Mouse (Mus musculus) retina, adult 2 months (tissue): Measurements from ENCODE around the gene Ranbp10.
A peak's percentile ranks its signal among the peaks of the same experiment; 100 is the strongest.

ENCODE experiments used
- DNase-seq: peaks from one replicate; pipeline ENCODE4 v3.0.0-alpha.2; 2012; ENCODE audit warnings: low read depth, low spot score

Ranbp10 gene

DNA sequence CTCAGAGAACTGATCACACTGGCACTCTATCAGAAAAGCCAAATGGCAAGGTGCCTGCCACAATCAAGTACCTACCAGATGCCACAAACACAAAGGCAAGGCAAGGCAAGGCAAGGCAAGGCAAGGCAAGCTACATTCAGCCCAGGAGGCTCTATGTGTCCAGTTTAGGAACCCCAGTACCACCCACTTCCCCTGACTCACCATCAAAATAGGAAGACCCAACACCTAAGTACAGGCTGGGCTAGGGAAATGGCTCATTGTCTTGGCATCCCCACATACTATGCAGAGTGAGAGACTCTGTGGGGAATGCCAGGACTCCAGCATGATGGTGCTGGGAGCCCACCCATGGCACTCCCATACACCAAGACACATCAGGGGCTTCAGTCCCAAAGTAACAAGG lies 37.5 kb downstream of the Ranbp10 start:
- DNase-seq: no peak

DNA sequence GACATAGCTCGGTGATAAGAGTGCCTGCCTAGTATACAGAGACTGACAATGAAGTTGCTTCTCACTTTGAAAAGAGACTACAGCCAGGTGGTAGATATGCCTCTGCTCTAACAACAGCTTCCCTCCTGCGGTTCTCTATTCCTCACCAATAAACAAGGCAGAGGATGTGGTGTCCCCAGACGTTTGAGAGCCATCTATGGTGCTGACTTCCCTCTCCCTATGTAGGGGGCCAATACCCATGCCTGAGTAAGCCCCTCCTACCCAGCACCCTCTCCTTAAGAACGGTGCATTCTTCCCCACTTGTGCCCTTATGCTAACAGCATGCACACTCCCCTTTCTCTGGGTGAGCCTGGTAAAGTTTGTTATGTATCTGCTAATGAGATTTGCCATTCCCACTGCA lies 38.2 kb downstream of the Ranbp10 start:
- DNase-seq: no peak

DNA sequence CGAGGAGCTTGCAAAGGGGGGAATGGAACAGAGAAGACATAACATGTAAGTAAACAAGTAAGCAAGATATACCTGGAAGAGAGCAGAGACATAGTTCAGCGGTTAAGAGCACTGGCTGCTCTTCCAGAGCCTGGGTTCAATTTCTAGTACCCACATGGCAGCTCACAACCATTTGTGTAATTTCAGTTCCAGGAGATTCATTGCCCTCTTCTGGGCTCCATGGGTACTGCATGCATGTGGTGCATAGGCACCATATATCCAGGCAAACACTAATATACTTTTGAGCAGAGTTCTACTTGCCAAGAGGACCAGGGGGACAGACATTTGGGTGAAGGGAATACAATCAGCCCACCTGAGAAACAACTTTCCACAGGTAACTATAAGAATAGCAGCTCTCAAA lies 38.9 kb downstream of the Ranbp10 start:
- DNase-seq: peak; percentile 23

DNA sequence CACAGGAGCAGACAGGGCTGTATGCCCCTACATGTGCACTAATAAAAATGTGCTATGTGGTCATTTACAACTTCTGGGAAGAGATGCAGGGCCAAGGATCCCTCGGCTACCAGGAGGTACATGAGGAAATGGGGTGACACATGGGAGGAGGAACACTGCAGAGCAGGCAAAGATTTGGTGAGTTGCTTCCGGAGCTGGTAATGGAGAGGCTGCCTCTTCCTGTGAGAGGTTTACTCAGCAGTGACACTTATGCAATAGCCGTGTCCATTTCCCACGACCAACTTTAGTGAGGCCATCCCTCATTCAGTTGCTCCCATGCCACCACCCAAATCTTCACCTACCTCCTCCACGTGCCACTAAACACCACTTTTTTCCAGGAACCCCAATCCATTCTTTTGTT lies 46.9 kb downstream of the Ranbp10 start:
- DNase-seq: no peak

DNA sequence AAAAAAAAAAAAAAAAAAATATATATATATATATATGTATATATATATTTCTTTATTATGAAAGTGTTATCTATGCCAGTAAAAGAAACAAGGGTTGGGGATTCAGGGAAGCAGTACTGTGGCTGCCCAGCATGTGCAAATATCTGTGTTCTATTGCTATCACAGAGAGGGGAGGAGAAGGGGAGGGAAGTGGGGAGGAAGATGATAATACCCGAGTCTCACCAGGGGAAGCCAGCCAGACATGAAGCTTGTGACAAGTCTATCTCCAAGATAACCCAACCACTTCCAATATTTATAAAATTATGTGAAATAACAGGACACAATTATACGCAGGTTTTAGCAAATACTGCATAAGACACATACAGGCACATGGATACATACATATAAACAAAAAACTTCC lies 49.3 kb downstream of the Ranbp10 start:
- DNase-seq: no peak

DNA sequence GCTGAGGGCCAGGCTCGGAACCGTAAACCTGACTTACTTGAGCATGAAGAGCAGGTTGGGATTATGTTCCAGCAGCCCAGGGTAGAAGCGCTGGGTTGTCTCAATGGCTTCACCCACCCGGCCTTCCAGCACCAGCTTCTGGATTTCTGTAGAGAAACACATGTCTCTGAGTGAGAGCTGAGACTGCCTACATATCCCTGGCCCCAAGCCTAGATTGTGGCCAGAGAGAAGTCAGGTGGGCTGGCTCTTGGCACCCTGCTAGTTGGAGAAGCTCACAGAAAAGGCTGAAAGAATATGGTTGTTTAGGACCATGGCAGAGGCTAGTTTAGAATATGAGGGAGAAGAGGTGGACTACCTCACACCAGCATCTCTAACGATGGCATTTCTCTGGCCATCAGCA lies 52.7 kb downstream of the Ranbp10 start:
- DNase-seq: no peak

DNA sequence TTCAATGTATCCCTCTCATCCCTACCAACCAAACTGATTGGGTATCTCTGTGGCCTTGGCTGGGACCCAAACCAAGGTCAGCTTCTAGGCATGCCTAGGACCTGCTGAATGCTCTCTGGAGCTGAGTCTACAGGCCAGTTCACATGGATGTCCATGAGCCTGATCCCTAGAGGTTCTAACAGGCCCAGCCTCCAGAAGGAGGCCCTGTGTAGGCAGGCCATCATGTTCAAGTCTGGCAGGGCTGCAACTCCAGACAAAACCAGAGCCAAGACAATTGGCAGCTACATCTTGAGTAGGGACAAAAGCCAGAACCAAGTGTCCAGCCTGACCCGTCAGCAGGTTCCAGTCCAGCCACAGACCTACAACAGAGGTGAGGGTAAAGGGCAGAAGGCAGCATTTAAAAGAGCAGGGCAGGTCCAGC lies 53.7 kb downstream of the Ranbp10 start:
- DNase-seq: no peak

DNA sequence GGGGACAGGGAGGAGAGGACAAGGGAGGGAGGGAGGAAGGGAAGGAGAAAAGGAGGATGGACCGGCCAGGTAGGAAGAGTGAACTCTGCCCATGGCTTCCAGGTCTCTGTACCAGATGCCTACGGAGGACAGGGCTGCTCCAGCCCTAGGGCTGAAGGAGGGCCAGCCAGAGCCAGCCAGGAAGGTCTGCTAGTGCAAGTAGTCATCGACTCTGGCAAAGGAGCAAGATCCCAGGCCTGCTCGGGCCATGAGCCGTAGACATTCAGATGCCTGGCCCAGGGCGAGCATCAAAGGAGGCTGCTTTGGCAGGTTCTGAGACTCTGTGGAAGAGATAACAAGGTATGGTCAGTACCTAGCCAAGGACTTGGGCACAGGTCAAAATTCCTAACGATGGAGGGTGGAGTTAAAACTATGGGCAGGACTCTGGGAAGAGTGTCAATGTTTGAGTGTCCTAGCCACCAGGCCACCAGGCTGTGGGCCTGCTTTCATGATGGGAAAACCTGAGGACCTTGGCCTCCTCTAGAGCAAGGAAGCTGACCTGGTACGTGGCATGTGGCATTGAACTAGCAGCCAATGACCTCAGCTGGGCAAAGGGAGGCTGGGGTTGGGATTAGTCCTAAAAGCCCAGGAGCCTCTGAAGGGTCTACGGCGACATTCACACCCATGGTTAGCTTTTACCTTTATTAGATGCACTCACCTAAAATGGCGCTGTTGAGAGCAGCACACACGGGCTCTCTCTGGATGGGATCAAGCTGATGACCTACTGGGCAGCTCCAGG lies 55.6 kb downstream of the Ranbp10 start:
- no peak for DNase-seq

DNA sequence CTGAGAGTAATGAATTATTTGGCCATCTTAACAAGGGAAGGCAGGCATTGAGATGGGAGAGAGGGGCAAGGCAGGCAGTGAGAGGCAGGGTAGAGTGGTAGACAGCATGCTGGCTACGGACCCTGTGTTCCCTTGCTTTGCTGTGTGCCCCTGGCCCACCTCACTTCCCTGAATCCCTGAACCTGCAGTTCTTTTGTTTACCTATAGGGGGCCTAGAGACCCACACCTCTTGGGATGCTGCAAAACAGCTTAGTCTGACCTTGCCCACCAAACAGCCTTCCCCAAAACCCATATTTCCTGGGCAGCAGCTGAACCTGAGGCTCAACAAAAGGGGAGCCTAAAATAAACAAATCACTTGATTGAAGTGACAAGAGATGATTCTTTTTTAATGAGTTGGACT lies 56.5 kb downstream of the Ranbp10 start:
- DNase-seq: no peak

DNA sequence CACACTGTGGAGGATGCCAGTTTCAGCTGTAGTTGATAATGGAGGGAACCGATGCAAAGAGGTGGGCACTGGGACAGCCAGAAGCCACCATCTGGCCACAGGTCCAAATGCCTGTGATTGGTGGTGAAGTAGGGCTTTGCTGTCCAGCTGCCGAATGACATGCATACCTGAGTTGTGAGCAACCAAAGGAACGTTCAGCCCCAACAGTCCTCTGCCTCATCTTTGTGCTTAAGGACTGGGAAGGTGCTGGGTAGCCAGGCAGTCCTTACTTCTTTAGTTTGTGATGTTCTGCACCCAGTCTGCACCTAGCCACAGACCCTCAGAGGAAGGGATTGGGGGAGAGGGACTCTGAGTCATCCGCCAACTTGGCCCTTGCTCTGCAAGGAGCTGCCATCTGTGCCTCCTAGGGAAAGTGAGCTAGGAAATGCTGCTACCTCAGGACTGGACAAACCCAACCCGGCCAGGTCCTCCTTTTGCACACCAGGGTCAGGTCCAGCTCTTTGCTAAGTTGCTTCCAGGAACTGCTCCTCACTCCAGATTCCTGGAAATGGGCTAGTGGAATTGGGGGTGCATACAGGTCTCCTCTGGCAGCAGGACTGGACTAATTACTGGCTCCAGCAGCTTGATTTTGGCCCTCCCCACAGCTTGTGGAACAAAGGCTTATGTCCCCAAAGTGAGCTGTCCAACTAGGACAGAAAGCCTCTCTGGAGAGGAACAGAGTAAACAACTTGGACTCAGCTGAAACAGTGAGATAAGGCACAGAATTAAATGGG lies 58.5 kb downstream of the Ranbp10 start:
- no peak for DNase-seq

DNA sequence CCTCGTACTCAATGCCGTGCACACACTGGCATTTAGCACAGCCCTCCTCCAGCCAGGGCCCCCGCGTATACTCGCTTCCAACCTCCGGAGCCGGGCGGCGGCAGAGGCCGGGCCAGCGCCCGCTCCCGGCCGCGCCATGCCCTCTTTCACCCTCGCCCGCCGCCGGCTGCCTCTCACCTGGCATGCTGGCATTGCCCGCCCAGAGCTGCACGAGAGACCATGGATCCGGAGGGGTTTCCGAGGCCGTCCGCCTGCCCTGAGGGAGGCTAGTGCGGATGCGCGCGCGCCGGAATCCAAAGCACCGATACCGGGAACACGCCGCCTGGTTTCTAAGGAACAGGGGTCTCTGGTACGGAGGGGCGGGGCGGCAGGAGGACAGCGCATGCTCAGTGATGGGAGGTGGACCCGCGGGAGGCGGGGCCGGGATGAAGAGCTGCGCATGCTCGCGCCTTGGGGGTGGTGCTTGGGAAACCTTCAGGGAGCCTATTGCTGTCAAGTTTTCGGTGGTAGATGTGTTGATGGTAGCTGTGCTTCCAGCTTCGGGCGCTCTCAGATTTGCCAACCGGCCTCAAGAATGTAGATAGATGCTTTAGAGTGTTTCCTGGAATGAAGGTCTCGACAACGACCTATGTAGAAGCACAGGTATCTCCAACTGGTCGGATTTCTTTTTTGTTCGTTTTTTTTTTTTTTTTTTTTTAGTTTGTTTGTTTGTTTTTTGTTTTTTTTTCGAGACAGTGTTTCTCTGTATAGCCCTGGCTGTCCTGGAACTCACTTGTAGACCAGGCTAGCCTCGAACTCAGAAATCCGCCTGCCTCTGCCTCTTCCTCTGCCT lies 68.7 kb downstream of the Ranbp10 start, which contains the start of gene Gfod2:
TSS of gene Gfod2 (minus strand) at position 388 of the 832 bp plus-strand sequence.
- DNase-seq: peak; percentile 80

DNA sequence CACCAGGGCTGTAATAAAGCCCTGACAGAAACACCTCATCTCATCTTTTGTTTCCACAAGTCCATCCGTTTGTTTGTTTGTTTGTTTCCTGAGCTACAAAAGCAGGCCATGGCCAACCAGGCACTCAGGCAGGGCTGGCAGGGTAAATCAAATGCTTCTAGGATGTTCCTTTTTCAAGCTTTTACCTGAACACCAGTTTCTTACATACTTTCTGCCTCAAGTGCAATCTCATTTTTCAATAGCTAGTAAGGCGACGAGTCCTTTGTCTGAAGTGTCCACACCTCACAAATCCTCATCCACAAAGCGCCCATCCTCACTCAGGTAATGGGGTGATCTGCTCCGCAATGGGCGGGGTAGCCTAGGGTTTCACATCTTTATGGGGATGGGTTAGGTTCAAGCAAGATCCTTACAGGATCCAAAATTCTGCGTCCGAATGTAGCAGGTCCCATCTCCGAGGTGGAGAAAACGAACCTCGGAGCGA lies 69.3 kb downstream of the Ranbp10 start:
- DNase-seq: no peak

DNA sequence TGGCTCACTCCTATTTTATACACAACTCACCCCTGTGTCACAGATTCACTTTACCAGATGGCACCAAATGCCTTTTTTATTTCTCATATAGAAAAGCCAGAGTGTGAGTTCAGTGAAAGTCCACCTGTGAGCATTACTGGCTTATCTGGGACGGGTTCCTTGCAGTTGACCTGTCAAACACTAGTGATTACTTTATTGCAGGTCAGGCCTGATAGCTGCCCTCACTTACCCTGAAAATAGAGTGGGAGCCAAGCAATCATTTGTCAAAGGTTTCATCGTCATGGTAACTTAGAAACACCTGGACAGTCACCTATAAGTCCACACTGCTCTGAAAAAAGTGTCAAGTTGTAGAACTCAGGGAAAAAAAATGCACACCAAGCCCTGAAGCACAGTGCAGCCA lies 72.5 kb downstream of the Ranbp10 start:
- DNase-seq: no peak

DNA sequence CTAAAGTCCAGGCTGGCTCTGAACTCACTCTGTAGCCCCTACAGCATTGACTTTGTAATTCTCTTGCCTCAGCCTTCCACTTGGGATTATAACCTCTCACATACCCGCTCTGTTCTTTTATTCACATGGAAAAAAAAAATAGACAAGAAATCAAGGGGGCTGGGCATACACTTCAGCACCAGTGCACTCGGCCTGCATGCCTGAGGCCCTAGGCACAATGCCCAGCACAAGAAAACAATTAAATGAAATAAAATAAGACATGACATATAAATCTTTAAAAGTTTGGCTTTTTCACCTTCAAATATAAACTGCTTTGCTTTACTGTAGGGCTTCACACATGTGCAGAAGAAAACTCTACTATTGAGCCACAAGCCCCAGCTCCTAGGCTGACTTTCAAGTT lies 73.2 kb downstream of the Ranbp10 start:
- DNase-seq: no peak

DNA sequence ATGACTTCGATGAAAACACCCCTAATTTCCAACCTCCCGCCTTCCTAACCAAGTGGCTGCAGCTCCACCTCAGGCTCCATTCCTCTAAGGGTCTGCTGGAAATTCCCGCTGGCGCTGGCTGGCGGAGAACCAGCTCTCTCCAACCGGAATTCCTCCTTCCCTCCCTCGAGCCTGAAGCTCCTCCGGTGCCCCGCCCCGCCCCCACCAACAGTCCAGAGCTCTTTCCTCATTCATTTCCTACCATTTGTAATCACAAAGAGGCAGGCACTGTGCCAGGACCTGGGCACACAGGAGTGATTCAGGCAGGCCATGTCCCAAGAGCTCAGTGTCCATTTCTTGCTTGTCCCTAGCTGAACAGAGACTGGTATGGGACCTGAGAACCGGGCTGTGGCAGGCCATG lies 76.5 kb downstream of the Ranbp10 start:
- no peak for DNase-seq

DNA sequence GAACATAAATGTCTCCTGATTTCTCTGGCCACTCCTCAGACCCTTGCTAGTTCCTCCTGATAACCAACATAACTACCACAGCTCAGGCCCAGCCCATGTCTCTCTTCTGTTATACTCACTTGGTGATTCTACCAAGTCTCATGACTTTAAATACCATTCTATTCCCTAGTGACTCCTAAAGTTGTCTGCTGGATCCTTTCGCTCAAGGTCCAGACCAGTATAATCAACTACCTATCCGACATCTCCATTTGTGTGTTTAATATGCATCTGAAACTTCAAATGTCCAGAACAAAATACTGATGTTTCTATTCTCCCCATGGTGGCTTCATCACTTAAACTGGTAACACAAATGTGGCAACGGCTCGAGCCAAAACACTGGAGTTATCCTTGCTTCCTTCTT lies 83.8 kb downstream of the Ranbp10 start:
- no peak for DNase-seq

DNA sequence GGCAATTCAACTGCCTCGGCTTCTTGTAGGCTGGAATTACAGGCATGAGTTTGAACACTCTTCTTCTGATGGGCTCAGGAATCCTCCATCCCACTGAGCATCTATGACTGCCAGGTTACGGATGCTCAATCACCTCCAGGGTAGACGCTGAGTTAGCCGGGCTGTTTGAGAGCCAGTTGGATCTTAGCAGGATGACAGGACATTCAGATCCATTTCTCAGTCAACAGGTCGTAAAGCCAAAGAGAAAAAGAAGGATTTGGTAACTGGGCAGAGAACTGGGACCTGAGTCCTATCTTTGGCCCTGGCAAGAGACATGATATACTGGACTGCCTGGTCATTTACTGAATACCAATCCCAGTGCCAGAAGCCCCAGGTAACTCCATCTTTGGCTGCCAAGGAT lies 87.9 kb downstream of the Ranbp10 start:
- DNase-seq: no peak

DNA sequence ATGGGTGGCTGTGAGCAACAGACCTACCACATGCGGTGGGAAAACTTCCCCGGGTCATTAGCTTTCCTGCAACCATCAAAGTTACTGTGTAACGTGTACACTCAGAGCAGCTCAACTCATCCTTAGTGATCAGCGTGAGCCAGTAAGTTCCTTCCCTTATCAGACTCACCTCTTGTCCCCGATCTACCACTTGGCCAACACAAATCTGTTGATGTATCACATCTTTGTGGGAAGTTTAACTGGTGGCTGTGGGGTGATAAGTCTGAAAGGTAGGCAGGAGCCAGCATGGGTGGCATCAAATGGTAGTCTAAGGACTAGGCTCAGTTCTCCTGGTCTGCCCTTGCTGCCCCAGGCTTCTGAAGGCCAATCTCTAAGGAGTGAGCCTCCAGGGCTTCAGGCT lies 95.0 kb downstream of the Ranbp10 start:
- DNase-seq: no peak

DNA sequence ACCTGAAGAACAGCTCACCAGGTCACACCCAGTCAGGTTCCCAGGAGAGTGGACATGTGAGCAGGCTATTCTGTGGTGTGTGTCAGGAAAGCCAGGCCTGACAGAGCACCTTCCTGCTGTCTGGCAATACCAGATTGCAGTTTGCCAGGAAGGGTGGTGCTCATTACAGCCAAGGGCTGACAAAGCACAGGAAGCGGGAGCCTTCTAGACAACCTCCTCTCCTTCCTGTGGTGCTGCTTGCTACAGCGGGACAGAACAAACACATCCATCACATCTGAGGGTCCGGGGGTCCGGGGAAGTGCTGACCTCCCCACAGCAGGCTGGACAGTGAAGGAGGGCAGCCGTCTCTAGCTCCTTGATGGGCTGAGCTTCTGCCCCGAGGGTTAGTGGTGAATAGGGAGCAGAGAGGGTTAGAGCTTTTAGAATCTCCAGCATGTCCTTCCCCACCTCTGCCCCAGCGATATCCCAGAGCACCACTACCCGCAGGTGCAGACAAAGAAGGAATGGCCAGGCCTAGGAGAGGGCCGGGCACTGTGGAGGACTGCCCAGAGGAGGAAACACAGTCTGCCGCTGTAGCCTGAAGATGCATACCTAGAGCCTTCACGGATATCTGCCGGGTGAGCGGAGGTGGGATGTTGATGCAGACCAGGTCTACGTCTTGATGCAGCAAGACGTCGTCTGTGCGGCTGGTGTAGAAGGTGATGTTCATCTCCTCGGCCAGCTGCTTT lies 99.6 kb downstream of the Ranbp10 start:
- no peak for DNase-seq

DNA sequence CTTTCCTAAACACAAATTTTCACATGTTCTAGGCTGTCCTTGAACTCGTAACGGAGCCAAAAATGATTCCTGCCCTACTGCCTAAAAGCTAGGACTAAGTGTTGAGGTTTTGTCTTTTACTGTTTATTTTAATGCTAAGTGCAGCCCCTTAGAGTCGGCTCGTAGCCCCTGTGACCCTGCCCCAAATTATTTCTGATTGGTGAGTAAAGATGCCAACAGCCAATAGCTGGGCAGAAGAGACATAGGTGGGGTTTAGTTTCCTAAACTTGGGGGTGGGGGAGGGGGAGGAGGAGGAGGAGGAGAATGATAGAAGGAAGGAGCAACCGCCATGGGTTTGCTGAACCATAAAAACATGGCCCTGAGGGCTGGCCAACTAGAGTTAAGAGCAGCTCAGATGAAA lies 101.4 kb downstream of the Ranbp10 start:
- no peak for DNase-seq

DNA sequence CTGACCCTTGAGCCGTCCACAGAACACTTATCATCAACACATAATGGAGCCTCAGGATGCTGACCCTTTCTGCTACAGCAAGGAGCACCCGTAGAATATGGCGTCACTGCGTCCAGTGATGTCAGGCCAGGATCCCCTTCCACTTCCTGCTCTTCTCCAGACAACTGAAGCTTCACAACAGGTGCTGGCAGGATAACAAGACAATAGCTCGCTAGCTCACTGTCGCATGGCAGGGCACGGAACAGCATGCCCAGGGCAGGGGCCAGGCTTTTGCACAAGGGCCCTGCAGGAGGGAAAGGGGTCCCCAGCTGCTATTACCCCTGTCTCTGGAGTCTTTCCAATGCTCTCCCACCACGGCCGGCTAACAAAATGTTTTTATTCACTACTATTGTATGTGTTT lies 104.3 kb downstream of the Ranbp10 start:
- DNase-seq: no peak
